Mouse (Mus musculus) thymus, adult 2 months (tissue): ENCODE results near the gene Stra6.

Experiments
- CTCF ChIP-seq: fragments of 200-500 bp; IDR thresholded peaks from 2 replicates; pipeline ENCODE4 v1.5.1; 2012; ENCODE audit warnings: mild to moderate bottlenecking, control low read depth, low read length, moderate library complexity, borderline replicate concordance; ENCODE audit not compliant: control insufficient read depth, poor library complexity, insufficient read depth; ENCODE audit errors: extremely low read depth
- POLR2A ChIP-seq: fragments of 200-500 bp; IDR thresholded peaks from 2 replicates; pipeline ENCODE4 v1.6.1; 2012; ENCODE audit warnings: mild to moderate bottlenecking, low read length, control low read depth, moderate library complexity; ENCODE audit not compliant: control insufficient read depth, poor library complexity, insufficient read depth; ENCODE audit errors: extremely low read depth

- TF ChIP-seq POLR2A = no peak
- no peak for TF ChIP-seq CTCF
Observed at GRCm38 (mm10) chr9:58159855-58160254, 96.3 kb downstream of the Stra6 start.
